Mouse (Mus musculus): ENCODE data around the gene Vat1l.

GRCm38 (mm10) chr8:114198990-114199389, 6.4 kb upstream of the Vat1l start:
- TF ChIP-seq EP300 (IDR thresholded peaks at IDR 0.05; ENCODE audit: low read depth) (no peak), CTCF (IDR thresholded peaks at IDR 0.05; ENCODE audit: low read depth) (no peak)
